Mouse (Mus musculus) limb, embryonic 15.5 days (tissue): ENCODE results near the gene Tktl2. TPM values are rescaled to one million over a fixed set of nuclear protein-coding genes. Genes with fewer than 3 reads are reported as not detected.

Experiments used
- ATAC-seq: fragments of 200-750 bp; cut with Nextera tagmentation; 2 replicates; pipeline ENCODE4 v1.8.0; 2017; ENCODE audit warnings: low read depth, moderate TSS enrichment; ENCODE audit not compliant: insufficient number of reproducible peaks, low FRiP score, low TSS enrichment
- H3K27ac ChIP-seq: fragments of 300-500 bp; sonication (generic); 2 replicates; pipeline ENCODE4 v1.5.1; 2015; ENCODE audit warnings: moderate library complexity, mild to moderate bottlenecking, inconsistent platforms
- H3K27me3 ChIP-seq: fragments of 300-500 bp; sonication (generic); 2 replicates; pipeline ENCODE4 v1.6.1; 2015; ENCODE audit warnings: inconsistent platforms
- H3K36me3 ChIP-seq: fragments of 300-500 bp; sonication (generic); 2 replicates; pipeline ENCODE4 v1.6.1; 2015; ENCODE audit warnings: inconsistent platforms
- H3K4me1 ChIP-seq: fragments of 300-500 bp; sonication (generic); 2 replicates; pipeline ENCODE4 v1.6.1; 2015; ENCODE audit warnings: inconsistent platforms
- H3K4me2 ChIP-seq: fragments of 300-500 bp; sonication (generic); 2 replicates; pipeline ENCODE4 v1.6.1; 2015; ENCODE audit warnings: mild to moderate bottlenecking, inconsistent platforms
- H3K4me3 ChIP-seq: fragments of 300-500 bp; sonication (generic); 2 replicates; pipeline ENCODE4 v1.5.1; 2015; ENCODE audit warnings: mild to moderate bottlenecking, inconsistent platforms
- H3K9ac ChIP-seq: fragments of 300-500 bp; sonication (generic); 2 replicates; pipeline ENCODE4 v1.6.1; 2015; ENCODE audit warnings: inconsistent platforms
- H3K9me3 ChIP-seq: fragments of 300-500 bp; sonication (generic); 2 replicates; pipeline ENCODE4 v1.6.1; 2016; ENCODE audit warnings: inconsistent platforms
- WGBS: fragments of 180-500 bp; shearing (Covaris S2); methylation state at CpG from one replicate; pipeline ENCODE4 v1.1.7; 2015; 5-methylcytosine and 5-hydroxymethylcytosine counted together
- polyA plus RNA-seq: library from polyadenylated mRNA; unstranded; fragments of >200 nt; fragmentation: Nextera tagmentation; extraction: Ambion mirVana; gene quantifications from 2 replicates; pipeline ENCODE4 v1.2.1, GENCODE M21; 2015

Tktl2 gene
- polyA plus RNA-seq, 1 experiment from 2014 or later: not detected

DNA sequence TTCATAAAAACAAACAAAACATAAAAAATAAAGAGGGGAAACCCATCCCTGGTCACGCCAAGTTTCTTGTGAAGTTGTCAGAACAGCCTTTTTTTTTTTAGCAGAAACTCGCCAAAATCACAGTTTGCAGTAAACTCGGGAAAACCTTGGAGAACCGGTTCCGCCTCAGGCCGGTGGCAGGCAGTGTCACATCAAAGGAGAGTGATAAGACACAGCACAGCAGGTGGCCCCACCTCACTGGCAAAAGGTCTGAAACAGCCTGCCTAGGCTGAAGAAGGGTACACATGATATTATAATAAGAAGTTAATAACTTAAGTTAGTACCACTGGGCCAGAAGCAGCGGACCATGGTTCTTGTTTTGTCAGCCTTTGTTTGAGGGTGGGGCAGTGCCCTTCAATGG is 38.5 kb downstream of the Tktl2 start:
- ATAC-seq: no peak
- Histone ChIP-seq H3K27ac (no peak overlapping the region), H3K4me3 (no peak overlapping the region), H3K27me3 (no peaks in the 10 kb centered on the region), H3K4me2 (no peak overlapping the region), H3K4me1 (no peaks in the 10 kb centered on the region), H3K9ac (no peak overlapping the region), H3K9me3 (no peaks in the 10 kb centered on the region), H3K36me3 (no peaks in the 10 kb centered on the region)
- WGBS: 17% methylated on average over 7 of the region's 7 CpGs

Other genes with a start within 250 kb of the Tktl2 start
- 11.3 and 12.5 TPM in 2 replicates for gene Tma16, start 25.2 kb upstream of the Tktl2 start, polyA plus RNA-seq
- gene Npy5r, start 176.4 kb downstream of the Tktl2 start, polyA plus RNA-seq: 0.07 and 0.17 TPM in 2 replicates
- gene Npy1r, start 185.4 kb downstream of the Tktl2 start, polyA plus RNA-seq: 1.5 and 2.3 TPM in 2 replicates